Mouse (Mus musculus) cerebellum, adult 2 months (tissue): ENCODE data around the gene Pygm. TPM values are rescaled to one million over a fixed set of nuclear protein-coding genes. Genes with fewer than 3 reads are reported as not detected.

Experiments
- DNase-seq, 2 experiments: peaks; one replicate each; pipeline ENCODE4 v3.0.0; 2021
- H3K27ac ChIP-seq: fragments of 200-500 bp; 2 replicates; pipeline ENCODE4 v1.5.1; 2012; ENCODE audit warnings: low read length, control low read depth, inconsistent platforms; ENCODE audit not compliant: insufficient read depth
- H3K27me3 ChIP-seq: fragments of 200-500 bp; 2 replicates; pipeline ENCODE4 v1.6.1; 2012; ENCODE audit warnings: inconsistent platforms, mild to moderate bottlenecking, low read length, moderate library complexity; ENCODE audit not compliant: control insufficient read depth, insufficient read depth
- H3K4me1 ChIP-seq: fragments of 200-500 bp; 2 replicates; pipeline ENCODE4 v1.6.1; 2011; ENCODE audit warnings: low read length; ENCODE audit not compliant: control insufficient read depth, insufficient read depth
- H3K4me3 ChIP-seq: fragments of 200-500 bp; replicated peaks from 2 replicates; pipeline ENCODE3; 2011; ENCODE audit warnings: mild to moderate bottlenecking, low read depth, low read length, control low read depth; ENCODE audit not compliant: insufficient read depth
- CTCF ChIP-seq: fragments of 200-500 bp; IDR thresholded peaks from 2 replicates; pipeline ENCODE4 v1.5.1; 2011; ENCODE audit warnings: low read depth, mild to moderate bottlenecking, control low read depth, low read length, moderate library complexity, borderline replicate concordance; ENCODE audit not compliant: insufficient read depth
- POLR2A ChIP-seq: fragments of 200-500 bp; IDR thresholded peaks from 2 replicates; pipeline ENCODE4 v1.6.1; 2011; ENCODE audit warnings: low read length, control low read depth, borderline replicate concordance; ENCODE audit not compliant: insufficient read depth
- WGBS: fragments of 180-500 bp; shearing (Covaris S2); methylation state at CpG from one replicate; pipeline ENCODE4 v1.1.7; 2018; 5-methylcytosine and 5-hydroxymethylcytosine counted together
- polyA plus RNA-seq: library from polyadenylated mRNA; depleted of rRNA; stranded (reverse); fragments of >200 nt; gene quantifications from 2 replicates; pipeline ENCODE4 v1.2.3, GENCODE M21; 2012

Gene Pygm
- polyA plus RNA-seq, 1 experiment = 101 TPM

DNA sequence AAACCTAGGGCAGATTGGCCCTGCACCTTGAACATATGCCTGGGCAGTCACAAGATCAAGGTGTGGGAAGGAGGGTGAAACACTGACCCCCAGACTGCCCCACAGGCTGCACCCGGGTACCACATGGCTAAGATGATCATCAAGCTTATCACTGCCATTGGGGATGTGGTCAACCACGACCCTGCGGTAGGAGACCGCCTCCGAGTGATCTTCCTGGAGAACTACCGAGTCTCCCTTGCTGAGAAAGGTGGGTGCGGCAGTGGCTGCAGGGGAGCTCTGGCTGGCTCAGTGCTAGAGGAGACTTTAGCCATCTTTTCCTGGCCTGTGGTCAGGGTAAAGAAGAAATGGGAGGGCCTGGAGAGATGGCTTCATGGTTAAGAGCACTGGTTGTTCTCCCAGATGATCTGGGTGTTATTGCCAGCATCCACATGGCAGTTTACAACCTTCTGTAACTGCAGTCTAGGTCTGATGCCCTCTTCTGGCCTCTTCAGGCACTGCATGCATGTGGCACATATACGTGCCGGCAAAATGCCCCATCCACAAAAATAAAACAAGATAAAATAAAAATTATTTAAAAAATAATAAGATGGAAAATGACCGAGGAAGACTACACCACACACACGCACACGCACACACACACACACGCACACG is 8.7 kb downstream of the Pygm start:
- H3K27me3 ChIP-seq = no peaks in the 10 kb centered on the region
- peaks cover 9% of the 10 kb centered on the region for H3K4me1 ChIP-seq
- H3K4me3 ChIP-seq = no peak overlapping the region
- no peak for TF ChIP-seq CTCF
- TF ChIP-seq POLR2A = no peak
- WGBS = 94% methylated on average over 14 of the region's 14 CpGs
- no peak for DNase-seq
- no peak overlapping the region for H3K27ac ChIP-seq

DNA sequence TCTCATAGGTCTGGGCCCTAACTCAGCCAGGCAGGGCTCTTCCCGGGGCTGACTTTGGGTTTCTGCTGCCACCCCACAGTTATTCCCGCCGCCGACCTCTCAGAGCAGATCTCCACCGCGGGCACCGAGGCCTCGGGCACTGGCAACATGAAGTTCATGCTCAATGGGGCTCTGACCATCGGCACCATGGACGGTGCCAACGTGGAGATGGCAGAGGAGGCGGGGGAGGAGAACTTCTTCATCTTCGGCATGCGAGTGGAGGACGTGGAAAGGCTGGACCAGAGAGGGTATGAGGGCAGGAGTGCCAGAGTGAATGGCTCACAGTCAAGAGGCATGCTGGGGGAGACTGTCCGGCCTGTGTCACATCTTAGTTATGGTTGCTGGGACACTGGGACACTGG is 9.4 kb downstream of the Pygm start:
- TF ChIP-seq POLR2A = no peak
- no peak for TF ChIP-seq CTCF
- H3K4me3 ChIP-seq = no peak overlapping the region
- H3K27ac ChIP-seq = no peak overlapping the region
- peak in 1 of 2 experiments; percentile 16 for DNase-seq
- no peaks in the 10 kb centered on the region for H3K27me3 ChIP-seq
- 74% methylated on average over 16 of the region's 16 CpGs for WGBS
- H3K4me1 ChIP-seq = peaks cover 2% of the 10 kb centered on the region

DNA sequence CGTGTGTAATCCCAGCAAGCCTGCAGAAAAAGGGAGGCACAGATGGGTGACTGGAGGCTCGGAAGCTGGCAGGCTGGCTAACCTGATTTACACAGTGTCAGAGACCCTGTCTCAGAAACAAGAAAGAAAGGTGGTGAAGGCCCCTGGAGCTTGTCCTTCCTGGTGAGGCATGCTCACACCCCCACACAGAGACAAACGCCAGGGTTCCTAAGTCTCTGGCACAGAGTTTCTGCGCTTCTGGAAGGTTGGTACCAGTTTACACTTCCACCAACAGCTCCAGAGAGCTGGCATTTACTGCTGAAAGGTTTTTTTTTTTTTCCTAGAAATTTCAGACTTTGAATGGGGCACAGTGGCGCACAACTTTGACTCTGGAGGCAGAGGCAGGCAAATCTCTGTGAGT is 12.0 kb downstream of the Pygm start:
- H3K4me3 ChIP-seq = no peak overlapping the region
- no peak for TF ChIP-seq POLR2A
- TF ChIP-seq CTCF = no peak

DNA sequence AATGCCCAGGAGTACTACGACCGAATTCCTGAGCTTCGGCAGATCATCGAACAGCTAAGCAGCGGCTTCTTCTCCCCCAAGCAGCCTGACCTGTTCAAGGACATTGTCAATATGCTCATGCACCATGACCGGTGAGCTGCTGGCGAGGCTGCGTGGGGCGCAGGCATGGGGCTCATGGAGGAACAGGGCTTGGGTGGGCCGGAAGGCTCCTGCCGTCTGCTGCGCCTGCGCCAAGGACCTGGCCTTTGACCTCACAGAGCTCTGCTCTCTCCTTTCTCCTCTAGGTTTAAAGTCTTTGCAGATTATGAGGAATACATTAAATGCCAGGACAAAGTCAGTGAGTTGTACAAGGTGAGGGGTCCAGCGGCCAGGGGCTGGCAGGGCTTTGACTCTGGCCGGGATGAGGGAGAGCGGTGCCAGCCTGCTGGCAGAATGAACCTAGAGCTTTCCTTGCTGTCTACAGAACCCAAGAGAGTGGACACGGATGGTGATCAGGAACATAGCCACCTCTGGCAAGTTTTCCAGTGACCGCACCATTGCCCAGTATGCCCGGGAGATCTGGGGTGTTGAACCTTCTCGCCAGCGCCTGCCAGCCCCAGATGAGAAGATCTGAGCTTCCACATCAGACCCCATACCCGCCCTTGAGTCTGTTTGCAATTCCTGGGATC is 13.5 kb downstream of the Pygm start:
- TF ChIP-seq POLR2A (no peak), CTCF (no peak)
- 84% methylated on average over 22 of the region's 22 CpGs for WGBS
- Histone ChIP-seq H3K4me1 (peaks cover 5% of the 10 kb centered on the region; the same call in 1 of the 2 replicates), H3K27me3 (no peaks in the 10 kb centered on the region), H3K4me3 (no peak overlapping the region), H3K27ac (no peak overlapping the region; the same call in 1 of the 2 replicates)
- no peak for DNase-seq

More for the DNA sequence above, 12.0 kb downstream of the Pygm start:
- WGBS = 57% methylated on average over 5 of the region's 5 CpGs
- H3K27ac ChIP-seq = no peak overlapping the region
- H3K4me1 ChIP-seq = peaks cover 5% of the 10 kb centered on the region; the same call in 1 of the 2 replicates
- H3K27me3 ChIP-seq = no peaks in the 10 kb centered on the region
- DNase-seq = no peak

DNA sequence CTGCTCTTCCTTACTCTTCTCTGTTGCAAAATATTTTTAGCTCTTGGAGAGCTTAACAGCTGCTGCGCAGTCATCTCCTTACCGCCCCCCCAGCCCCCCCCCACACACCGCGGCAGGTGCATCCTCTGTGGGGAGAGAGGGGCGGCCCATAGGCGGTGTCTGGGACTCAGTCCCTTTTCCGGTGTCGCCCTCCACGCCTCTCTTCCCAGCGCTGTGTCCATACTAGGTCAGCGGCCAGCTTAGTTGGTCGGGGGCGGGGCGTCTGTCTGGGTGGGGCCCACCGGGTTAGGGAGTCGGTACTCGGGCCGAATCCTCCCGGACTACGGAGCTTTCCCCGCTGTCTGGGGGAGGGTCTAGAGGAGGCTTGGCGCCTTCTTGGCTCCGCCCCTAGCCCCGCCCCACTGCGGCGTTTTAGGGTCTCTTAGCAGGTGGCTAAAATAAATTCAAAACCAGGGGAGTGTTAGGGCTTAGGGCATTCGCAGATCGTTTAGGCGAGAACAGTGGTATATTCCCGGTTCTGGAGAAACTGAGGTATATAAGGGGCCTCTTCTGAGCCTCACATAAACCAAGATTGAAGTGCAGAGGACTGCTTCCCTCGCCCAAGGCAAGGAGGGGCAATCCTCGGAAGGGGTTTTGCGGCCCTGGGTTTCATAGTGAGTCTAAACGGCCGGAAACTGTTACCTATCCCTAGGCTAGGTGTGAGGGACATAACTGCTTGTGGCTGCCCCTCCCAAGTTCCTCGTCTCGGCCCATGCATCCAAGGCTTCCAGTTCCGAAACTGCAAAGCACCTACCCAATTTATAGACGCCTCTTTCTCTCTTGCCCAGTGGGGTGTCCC is 14.5 kb downstream of the Pygm start:
- TF ChIP-seq CTCF = no peak
- 3% methylated on average over 39 of the region's 39 CpGs for WGBS
- Histone ChIP-seq H3K27ac (no peak overlapping the region), H3K4me3 (peak overlapping the region; percentile 60), H3K27me3 (no peaks in the 10 kb centered on the region), H3K4me1 (peaks cover 5% of the 10 kb centered on the region; the same call in 1 of the 2 replicates)
- peak; percentile 62 to 67 for DNase-seq

DNA sequence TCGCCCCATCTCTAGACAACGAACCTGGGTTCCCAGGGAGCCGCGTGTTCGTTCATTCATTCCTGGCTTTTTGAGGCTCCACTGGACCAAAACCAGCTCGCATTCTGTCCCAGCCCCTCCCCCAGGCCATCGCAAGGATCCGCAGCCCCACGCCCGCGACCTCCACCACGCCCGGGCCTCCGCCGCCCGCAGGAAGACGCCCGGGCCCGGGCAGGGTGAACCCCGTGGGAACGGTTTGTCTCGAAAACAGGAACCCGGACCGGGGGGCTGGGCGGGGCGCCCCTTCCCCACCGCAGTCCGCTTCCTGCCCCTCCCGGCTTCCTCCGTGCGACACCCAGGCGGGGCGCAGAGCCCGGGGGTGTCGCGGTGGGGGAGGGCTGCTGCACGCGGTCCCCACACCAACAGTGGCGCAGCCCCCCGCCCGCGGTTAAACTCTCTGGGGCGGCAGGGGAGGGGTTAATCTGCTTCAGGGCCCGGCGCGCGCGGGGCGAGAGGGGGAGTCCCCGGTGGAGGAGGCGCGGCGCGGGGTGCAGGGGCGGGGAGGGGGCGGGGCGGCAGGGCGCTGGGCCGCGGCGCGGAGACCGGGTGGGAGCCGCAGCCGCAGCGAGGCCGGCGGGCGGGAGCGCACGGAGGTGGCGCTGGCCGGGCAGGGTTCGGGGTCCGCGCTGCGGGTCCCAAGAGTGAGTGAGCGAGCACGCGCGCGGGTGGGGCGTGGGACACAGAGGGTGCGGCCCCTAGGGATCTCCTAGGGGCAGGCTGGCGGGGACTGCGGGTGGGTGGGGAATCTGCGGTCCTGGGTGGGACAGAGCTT is 15.3 kb downstream of the Pygm start, which contains the start of gene Rasgrp2:
Gene Rasgrp2 (plus strand): TSS at position 56 of the 811 bp plus-strand sequence.
- Histone ChIP-seq H3K4me1 (peaks cover 5% of the 10 kb centered on the region; the same call in 1 of the 2 replicates), H3K27me3 (no peaks in the 10 kb centered on the region), H3K27ac (no peak within 1 kb of the TSS), H3K4me3 (peak within 1 kb of the TSS; percentile 60)
- peak; percentile 44 to 55 for DNase-seq
- no peak for TF ChIP-seq CTCF
- WGBS = under 1% methylated on average over 86 of the region's 87 CpGs
